Mouse (Mus musculus): ENCODE data around the gene Crtc3.

DNA sequence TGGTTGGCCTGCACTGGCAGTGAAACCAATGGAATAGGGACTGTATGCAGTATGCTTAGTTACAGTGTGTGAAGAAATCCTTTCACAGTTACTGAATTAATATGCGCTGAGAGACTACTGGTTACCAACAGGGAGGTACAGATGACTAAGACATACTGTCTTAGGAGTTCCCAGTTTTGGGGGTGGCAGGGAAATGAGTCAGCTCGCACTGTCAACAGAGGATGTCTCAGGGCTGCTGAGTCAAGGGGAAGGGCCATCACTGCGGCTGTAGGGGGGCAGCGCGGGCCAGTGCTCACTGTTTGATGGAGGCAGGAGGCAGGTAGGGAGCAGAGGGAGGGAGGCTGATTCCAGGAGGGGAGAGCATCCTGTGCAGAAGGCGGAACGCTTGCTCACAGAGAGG, 26.6 kb upstream of the Crtc3 start:
- TF ChIP-seq CTCF (IDR thresholded peaks at IDR 0.05; ENCODE audit: insufficient read depth, low read length) (no peak), POLR2A (IDR thresholded peaks at IDR 0.05; ENCODE audit: borderline replicate concordance, extremely low read depth, low read depth, low read length) (no peak)

All from lung, adult 2 months (tissue).